Mouse (Mus musculus) c-Kit-negative CD71-positive TER-119-positive erythroid progenitor cells, embryonic 14.5 days (primary cell): Measurements from ENCODE around the gene Smim17.
"Not testable (repeated sequence)": the region's sequence is repeated elsewhere in the genome, so short reads cannot be mapped to it uniquely, and the experiment has no call there.

ENCODE experiments used
- DNase-seq: peaks from one replicate; pipeline ENCODE4 v3.0.0-alpha.2; 2013; ENCODE audit warnings: low read depth, low spot score

The Smim17 gene

DNA sequence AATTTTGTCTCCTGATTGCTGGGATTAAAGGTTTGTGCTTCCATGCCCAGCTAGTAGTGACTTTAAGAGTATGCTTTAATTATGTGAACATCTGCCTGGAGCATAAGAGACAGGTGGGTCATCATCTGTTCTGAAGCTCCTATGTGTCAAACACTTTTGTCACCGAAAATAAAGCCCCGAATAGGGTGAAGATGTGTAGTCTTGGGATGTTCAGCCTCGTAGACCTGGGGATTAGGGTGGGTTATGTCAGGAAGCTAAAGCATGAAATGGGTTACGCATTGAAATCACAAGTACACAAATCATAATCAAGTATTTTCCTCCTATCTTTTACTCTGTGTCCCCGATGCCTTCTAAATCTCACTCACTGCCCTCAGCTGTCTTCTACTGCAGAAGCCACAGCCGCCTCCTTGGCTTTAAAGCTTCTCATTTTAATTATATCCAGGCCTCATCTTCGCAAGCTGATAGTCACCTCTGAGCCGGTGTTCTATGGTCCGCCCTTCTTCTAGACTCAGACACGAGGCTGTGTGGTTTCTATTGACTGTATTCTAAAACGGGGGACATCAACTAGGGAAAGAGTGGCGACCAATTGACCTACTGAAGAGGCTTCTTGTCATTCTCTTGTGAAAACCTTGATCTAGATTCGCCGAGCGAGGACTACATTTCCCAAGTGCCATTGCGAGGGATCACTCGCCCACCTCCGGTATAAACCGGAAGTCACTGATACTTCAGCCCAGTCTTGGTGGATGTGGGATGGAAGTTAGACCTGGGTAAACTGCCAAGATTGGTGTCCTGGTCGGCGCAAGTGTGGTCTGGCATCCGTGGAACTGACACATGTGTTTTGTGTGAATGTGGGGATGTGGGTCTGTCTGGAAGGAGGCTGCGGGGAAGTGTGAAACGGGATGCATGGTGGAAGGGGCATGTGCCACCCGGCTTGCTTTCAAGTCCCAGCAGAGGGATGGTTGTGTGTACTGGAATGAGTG, at the start of gene Smim17:
TSS of gene Smim17 (plus strand) at position 720 of the 980 bp plus-strand sequence.
- no peak for DNase-seq

DNA sequence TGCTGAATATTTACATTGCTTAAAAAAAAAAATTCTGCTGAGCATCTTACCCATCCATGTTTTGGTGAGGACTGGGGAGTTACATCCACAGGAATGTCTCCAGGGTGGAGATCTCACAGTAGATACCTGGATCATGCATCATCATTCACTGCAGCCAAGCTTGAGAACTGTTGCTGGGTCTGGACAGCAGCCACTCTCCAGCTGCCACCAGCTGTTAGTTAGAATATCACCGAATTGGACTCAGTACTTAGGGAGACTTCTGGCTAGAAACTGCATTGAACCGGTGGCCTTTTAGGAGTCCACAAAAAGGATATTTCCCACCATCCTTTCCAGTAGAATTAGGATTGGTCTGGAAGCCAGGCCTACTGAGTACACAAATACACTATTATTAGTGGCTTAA, 40.4 kb upstream of the Smim17 start:
- DNase-seq, result no peak

DNA sequence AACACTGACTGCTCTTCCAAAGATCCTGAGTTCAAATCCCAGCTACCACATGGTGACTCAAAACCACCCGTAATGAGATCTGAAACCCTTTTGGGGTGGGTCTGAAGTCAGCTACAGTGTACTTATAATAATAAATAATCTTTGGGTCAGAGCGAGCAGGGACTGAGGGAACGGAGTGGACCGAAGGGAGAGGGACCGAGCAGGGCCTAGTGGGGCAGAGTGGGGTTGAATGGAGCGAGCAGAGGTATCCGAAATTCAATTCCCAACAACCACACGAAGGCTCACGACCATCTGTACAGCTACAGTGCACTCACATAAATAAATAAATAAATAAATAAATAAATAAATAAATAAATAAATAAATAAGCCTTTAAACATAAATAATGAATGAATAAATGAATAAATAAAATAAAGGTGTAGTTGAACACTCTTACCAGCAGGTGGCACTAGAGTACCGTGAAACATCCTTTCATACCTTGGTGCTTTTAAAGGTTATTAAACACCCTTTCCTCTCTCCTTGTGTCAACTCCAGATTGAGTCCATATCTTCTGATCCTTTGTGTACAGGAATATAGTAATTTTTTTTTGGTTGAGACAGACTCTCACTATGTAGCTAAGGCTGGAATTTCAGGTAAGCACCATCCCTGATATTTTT, 39.5 kb upstream of the Smim17 start:
- DNase-seq, result peak; percentile 60

DNA sequence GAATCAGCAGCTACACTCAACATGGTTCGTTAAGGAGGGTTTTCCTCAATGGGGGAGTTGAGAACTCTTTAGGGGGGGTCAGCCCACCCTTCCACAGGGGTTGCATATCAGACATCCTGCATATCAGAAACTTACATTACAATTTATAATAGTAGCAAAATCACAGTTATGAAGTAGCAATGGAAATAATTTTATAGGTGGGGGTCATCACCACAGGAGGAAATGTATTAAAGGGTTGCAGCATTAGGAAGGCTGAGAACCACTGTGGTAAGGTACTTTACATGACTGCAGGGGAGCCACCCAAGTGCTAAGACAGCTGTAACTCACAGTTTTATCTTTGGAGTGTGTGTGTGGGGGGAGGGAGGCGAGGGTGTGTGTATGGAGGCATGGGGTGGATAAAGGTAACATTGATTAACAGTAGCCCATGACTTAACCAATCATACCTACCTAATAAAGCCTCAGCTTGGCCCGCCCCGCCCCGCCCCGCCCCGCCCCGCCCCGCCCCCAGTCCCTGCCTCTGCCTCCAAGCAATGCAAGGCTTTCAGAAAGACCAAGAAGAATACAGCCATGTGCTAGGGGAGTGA, 37.9 kb upstream of the Smim17 start:
- DNase-seq, result no peak

DNA sequence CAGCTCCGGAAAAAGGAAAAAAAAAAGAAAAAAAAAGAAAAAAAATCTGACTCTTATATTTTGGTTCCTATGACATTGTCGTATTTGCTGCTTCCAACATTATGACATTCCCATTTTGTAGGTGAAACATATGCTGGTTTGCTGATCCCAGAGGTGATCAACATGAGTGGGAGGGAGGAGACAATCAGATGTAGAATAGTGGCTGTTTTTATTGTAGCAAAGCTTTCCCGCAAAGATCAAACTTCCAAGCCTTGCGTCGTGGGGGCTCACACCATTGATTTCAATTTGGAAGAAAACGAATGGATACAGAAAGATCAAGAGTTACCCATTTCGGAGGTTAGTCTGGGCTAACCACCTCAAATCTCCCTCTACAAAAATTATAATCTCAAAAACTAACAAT, 36.8 kb upstream of the Smim17 start:
- no peak for DNase-seq

DNA sequence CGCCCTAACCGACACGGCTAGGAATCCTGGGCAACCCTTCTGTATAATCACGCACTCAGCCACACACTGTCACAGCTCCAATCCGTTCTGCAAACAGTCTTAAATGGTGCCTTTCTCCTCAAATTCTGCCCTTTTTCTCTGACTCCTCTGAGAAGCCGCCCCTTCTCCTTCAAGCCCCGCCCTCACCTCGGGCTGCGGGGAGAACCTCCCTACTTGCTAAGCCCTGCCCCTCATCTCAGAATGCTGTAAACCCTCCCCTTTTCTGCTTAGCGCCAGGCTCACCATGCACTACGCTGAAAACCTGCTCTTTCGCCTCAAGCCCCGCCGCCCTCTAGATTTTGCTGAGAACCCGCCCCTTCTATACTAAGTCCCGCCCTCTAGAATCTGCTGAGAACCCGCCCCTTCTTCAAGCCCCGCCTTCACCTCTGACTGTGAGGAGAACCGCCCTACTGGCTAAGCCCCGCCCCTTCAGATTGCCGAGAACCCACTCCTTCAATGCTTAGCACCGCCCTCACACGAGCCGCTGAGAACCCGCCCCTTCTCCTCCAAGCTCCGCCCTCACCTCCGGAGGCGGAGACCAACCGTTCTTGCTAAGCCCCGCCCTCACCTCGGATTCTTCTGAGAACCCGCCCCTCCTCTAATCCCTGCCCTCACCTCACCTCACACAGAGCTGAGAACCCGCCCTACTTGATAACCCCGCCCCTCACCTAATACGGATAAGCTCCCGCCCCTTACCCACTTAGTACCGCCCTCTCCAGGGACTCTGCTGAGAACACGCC, 36.1 kb upstream of the Smim17 start:
- DNase-seq, result peak; percentile 84

DNA sequence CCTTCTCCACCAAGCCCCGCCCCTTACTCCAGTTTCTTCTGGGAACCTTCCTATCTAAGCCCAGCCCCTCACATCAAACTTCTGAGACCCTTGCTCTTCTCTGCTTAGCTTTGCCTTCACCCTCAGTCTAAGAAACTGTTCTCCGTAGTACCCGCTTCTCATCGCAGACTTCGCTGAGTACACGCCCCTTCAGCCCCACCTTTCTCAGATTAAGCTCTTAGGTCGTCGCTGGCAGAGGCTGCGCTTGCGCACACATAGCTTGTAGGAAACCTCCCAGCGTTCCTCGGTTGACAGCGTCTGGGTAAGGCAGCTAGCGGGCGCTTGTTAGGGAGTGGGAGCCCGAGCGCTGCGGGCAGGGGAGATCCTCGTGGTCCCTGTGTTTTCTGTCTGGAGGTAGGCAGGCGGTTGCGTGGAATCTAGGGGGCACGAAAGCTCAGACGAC, 35.4 kb upstream of the Smim17 start, which contains the start of gene Zfp78:
TSS of gene Zfp78 (plus strand) at position 234 of the 442 bp plus-strand sequence.
- DNase-seq, result peak; percentile 72

DNA sequence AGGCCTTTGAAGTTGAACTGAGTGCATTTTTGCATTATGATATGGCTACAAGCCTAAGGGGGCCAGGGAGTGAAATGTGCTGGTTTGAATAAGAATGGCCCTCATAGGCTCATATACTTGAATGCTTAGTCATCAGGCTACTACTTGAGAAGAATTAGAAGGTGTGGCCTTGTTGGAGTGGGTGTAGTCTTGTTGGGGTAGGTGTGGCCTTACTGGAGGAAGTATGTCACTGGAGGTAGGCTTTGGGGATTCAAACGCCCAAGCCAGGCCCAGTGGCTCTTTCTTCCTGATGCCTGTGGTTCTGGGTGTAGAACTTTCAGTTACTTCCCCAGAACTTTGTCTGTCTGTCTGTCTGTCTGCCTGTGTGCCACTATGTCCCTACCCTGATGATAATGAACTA, 33.8 kb upstream of the Smim17 start:
- no peak for DNase-seq

DNA sequence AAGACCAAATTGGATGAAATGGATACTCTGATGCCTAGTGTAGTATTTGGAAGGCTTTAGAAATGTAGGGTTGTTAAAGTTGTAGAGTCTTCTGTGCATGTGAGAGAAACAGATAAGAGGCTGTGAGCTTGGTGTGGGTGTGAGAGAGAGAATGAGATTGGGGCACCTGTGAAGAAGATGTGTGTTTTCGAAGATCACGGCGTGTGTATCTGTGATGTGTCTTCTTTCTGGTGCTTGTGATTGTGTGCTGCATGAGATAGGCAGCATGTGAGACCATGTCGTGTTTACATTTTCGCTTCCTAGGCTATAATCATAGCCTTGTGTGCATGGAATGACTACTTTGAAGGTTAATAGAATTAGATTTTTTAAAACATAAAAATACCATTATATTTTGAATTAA, 31.3 kb upstream of the Smim17 start:
- no peak for DNase-seq

DNA sequence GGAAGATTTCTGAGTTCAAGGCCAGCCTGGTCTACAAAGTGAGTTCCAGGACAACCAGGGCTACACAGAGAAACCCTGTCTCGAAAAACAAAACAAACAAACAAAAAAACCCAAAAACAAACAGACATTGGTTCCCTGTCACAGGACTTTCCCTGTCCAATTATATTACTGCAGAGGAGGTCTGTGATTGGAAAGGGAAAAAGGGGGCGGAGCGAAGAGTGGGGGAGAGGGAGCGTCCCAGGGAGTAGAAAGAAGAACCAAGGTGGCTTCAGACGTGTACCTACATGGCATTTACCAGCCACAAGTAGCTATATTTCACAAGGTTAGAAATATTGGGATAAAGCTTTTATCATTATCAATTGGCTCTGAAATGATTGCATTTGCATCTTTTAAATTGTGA, 30.4 kb upstream of the Smim17 start:
- DNase-seq, result not testable (repeated sequence)

DNA sequence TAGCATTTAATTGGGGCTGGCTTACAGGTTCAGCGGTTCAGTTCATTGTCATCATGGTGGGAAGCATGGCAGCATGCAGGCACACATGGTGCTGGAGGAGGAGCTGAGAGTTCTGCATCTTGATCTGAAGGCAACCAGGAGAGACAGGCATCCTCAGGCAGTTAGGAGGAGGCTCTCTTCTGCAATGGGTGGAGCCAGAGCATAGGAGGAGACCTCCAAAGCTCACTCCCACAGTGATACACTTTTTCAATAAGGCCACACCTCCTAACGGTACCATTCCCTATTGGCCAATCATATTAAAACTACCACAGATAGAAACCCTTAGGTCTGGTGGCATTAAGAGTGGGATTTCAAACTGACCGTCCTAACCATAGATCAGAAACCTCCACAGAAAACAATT, 29.1 kb upstream of the Smim17 start:
- no peak for DNase-seq

DNA sequence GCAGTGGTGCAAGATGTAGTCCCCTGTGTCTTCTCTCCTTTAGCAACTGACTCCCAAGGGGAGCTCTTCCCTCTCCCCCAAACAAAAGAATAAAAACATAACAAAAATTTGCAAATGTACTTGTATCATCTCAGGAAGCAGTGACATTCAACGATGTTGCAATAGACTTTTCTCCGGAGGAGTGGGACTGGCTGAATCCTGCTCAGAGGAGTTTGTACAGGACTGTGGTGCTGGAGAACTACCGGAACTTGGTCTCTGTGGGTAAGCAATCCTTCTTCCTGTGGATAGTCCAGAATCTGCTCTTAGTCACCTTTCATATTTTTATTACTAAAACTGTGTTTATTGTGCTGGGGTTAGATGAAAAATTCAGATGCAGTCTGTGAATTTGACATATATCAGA, 25.5 kb upstream of the Smim17 start:
- no peak for DNase-seq

DNA sequence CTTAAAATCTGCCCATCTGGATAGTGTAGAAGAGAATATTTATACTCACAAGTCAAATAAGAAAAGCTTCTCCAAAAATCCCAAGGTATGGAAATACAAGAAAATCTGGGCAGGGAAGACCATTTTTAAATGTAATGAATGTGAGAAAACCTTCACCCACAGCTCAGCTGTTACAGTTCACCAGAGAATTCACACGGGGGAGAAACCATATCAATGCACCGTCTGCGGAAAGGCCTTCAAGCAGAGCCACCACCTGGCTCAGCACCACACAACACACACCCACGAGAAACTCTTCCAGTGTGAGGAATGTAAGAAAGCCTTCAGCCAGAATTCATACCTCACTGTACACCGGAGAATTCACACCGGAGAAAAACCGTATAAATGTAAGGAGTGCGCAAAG, 20.1 kb upstream of the Smim17 start:
- DNase-seq, result no peak

DNA sequence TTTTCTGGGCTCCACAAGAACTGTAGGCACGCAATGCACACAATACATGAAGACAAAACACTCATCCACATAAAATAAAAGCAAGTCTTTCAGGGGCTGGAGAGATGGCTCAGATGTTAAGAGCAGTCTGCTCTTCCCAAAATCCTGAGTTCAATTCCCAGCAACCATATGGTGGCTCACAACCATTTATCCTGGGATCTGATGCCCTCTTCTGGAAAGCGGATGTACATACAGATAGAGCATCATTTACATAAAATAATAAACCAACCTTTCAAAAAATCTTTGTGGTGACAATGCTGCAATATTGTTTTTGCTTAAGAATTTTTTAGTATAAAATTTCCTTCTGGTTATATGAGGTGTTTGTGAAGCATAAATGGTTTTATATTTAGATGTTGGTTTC, 17.1 kb upstream of the Smim17 start:
- no peak for DNase-seq

DNA sequence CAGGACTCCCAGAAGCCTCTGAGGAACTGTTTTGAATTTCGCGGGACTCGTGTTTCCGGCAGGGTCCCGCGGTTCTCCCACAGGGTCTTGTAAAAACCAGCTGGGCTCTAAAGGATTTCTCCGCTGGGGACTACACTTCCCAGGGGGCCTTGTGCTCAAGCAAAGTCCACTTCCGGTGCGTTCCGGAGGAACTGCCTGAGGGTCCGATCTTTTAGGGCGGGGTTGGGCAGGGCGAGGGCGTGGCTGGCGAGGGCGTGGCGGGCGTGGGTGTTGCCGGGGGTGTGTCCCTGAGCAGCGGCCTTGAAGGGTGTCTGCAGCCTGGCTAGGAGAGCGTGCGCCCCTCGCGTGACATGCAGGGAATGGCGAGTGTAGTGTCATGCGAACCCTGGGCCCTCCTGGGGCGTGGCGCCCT, 15.5 kb upstream of the Smim17 start, which contains the start of gene Zfp28:
TSS of gene Zfp28 (plus strand) at position 252 of the 412 bp plus-strand sequence.
- peak; percentile 44 for DNase-seq

DNA sequence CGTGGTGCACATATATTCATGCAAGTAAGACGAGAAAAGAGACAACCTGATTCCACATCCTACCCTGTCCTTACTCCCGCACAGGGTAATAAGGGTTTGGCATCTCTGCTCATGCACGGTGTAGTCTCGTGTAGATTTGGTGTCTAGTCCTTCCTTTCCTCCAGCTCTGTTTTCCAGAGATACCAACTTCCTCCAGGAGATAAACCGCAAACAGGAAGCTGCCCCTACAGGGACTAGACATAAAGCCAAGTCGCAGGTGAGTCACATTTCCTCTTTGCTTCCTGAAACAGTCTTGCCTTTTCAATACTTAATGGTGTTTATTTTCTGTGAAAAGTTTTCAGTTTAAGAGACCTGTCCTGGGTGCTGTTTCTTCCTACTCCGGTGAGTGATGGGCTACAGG, 14.5 kb upstream of the Smim17 start:
- no peak for DNase-seq

DNA sequence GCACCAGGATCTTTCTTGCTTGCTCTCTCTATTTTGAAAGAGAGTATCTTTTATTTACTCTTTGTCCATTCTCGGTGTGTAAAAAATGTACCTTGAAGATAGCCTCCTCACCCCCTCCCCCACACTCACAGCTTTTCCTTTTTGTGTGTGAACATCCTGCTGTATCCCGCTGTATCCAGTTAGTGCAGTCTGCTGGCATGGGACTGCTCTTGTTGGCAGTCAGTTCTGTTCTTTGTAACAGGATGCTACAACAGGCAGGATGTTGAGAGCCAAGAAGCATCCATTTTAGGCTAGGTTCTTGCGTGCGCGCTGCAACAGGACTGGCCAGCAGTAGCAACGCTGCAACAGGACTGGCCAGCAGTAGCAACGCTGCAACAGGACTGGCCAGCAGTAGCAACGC, 11.5 kb upstream of the Smim17 start:
- no peak for DNase-seq

DNA sequence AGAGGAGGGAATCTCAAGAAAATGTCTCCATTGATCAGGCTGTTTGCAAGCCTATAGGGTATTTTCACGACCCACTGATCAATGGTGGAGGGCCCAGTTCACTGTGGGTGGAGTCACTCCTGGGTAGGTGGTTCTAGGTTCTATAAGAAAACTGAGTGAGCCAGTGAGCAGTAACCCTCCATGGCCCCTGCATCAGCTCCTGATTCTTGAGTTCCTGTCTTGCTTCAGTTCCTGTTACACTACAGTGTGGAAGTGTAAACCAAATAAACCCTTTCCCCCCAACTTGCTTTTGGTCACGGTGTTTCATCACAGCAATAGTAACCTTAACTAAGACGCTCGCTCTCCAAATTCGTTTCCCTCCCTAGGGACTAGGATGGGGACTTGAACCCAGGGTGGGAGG, 9.5 kb upstream of the Smim17 start:
- DNase-seq, result no peak

DNA sequence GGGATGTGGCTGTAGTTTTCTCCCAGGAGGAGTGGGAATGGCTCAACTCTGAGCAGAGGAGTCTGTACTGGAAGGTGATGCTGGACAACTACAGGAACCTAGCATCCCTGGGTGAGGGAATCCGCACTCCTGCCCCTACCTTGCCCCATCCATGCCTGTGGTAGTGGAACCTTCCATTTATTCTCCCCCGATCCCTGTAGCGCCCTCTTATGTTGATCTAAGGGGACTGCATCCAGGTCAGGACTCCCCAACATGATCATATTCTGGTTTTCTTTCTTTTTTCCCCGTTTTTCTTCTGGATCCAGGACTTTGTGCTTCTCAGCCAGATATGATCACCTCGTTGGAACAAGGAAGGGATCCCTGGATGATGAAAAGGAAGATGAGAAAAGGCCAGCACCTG, 9.1 kb upstream of the Smim17 start:
- DNase-seq, result no peak

DNA sequence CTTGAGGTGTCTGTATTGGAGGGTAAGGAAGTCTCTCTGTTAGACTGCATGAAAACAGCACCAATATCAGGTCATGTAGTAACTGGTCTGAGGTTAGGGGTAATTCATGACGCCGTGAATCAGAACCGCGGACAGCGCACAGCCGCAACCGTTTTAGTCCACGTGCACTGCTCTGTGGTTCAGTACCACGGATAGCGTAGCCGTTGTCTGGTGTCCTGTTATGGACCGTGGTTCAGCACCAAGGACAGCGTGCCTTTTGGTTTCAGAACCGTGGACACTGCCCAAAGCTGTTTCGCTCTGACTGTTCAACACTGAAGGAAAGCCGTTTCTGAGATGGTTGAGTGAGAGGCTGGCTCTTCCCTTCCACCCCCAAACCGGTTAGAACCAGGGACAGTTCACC, 11.5 kb downstream of the Smim17 start, which contains the start of gene Gm20715:
TSS of gene Gm20715 (plus strand) at position 235 of the 400 bp plus-strand sequence.
- no peak for DNase-seq
